Mouse (Mus musculus): ENCODE measurements around the gene Gm4836.
"Not testable (repeated sequence)": the region's sequence is repeated elsewhere in the genome, so short reads cannot be mapped to it uniquely, and the experiment has no call there.

The Gm4836 gene

GRCm38 (mm10) chrX:28293532-28293931, at the start of gene Gm4836:
Gm4836 (minus strand) TSS chrX:28293632.
- DNase-seq = not testable (repeated sequence)
